Mouse (Mus musculus): ENCODE results near the gene Ankfy1. TPM values are rescaled to one million over a fixed set of nuclear protein-coding genes. Genes with fewer than 3 reads are reported as not detected.
"Not testable (repeated sequence)": the region's sequence is repeated elsewhere in the genome, so short reads cannot be mapped to it uniquely, and the experiment has no call there.

Gene Ankfy1
- polyA plus RNA-seq, 1 experiment from 2014 or later: 28.1 TPM

GRCm38 (mm10) chr11:72760781-72761180 is 71.0 kb downstream of the Ankfy1 start:
- Histone ChIP-seq H3K4me3 (ENCODE audit: low read depth, low read length) (no peak overlapping the region), H3K36me3 (ENCODE audit: control insufficient read depth, insufficient read depth, low read length) (peaks cover 14% of the 10 kb centered on the region), H3K4me2 (replicated peaks; ENCODE audit: low read depth, low read length) (no peak overlapping the region), H3K27ac (ENCODE audit: low read depth, low read length) (no peak overlapping the region), H3K9me3 (ENCODE audit: control insufficient read depth, low read length) (no peaks in the 10 kb centered on the region), H3K27me3 (ENCODE audit: control insufficient read depth, insufficient read depth, low read length) (no peaks in the 10 kb centered on the region), H3K4me1 (replicated peaks; ENCODE audit: control insufficient read depth, insufficient read depth, low read length) (no peaks in the 10 kb centered on the region), H3K9ac (ENCODE audit: low read depth, low read length) (no peak overlapping the region)
- WGBS: 87% methylated on average over 1 of the region's 1 CpGs
- ATAC-seq (ENCODE audit: low FRiP score) (no peak), DNase-seq (ENCODE audit: low spot score) (no peak)

- WGBS: 90% methylated on average over 4 of the region's 4 CpGs
- H3K4me1 ChIP-seq (replicated peaks; ENCODE audit: control insufficient read depth, insufficient read depth, low read length): no peaks in the 10 kb centered on the region
- H3K9ac ChIP-seq (ENCODE audit: low read depth, low read length): no peak overlapping the region
- no peaks in the 10 kb centered on the region for H3K27me3 ChIP-seq (ENCODE audit: control insufficient read depth, insufficient read depth, low read length)
- ATAC-seq (ENCODE audit: low FRiP score) (no peak), DNase-seq (ENCODE audit: low spot score) (no peak)
- H3K36me3 ChIP-seq (ENCODE audit: control insufficient read depth, insufficient read depth, low read length): peaks cover 9% of the 10 kb centered on the region; the same call in 1 of the 2 replicates
- H3K9me3 ChIP-seq (ENCODE audit: control insufficient read depth, low read length): no peaks in the 10 kb centered on the region
- no peak overlapping the region for H3K27ac ChIP-seq (ENCODE audit: low read depth, low read length)
- no peak overlapping the region for H3K4me2 ChIP-seq (replicated peaks; ENCODE audit: low read depth, low read length)
- H3K4me3 ChIP-seq (ENCODE audit: low read depth, low read length): no peak overlapping the region
Measured at GRCm38 (mm10) chr11:72764270-72764669, 74.5 kb downstream of the Ankfy1 start.

- 92% methylated on average over 8 of the region's 8 CpGs for WGBS
- Histone ChIP-seq H3K4me3 (ENCODE audit: low read depth, low read length) (no peak overlapping the region), H3K4me2 (replicated peaks; ENCODE audit: low read depth, low read length) (no peak overlapping the region), H3K4me1 (replicated peaks; ENCODE audit: control insufficient read depth, insufficient read depth, low read length) (no peaks in the 10 kb centered on the region), H3K9ac (ENCODE audit: low read depth, low read length) (no peak overlapping the region), H3K27me3 (ENCODE audit: control insufficient read depth, insufficient read depth, low read length) (no peaks in the 10 kb centered on the region), H3K36me3 (ENCODE audit: control insufficient read depth, insufficient read depth, low read length) (peaks cover 5% of the 10 kb centered on the region; the same call in 1 of the 2 replicates), H3K27ac (ENCODE audit: low read depth, low read length) (no peak overlapping the region), H3K9me3 (ENCODE audit: control insufficient read depth, low read length) (no peaks in the 10 kb centered on the region)
- ATAC-seq (ENCODE audit: low FRiP score) (no peak), DNase-seq (ENCODE audit: low spot score) (no peak)
Measured at GRCm38 (mm10) chr11:72767716-72768115, 77.9 kb downstream of the Ankfy1 start.

GRCm38 (mm10) chr11:72769061-72769460 is 79.3 kb downstream of the Ankfy1 start:
- DNase-seq (ENCODE audit: low spot score) (no peak), ATAC-seq (ENCODE audit: low FRiP score) (no peak)
- Histone ChIP-seq H3K27me3 (ENCODE audit: control insufficient read depth, insufficient read depth, low read length) (no peaks in the 10 kb centered on the region), H3K9me3 (ENCODE audit: control insufficient read depth, low read length) (no peaks in the 10 kb centered on the region), H3K27ac (ENCODE audit: low read depth, low read length) (no peak overlapping the region), H3K4me1 (replicated peaks; ENCODE audit: control insufficient read depth, insufficient read depth, low read length) (no peaks in the 10 kb centered on the region), H3K36me3 (ENCODE audit: control insufficient read depth, insufficient read depth, low read length) (peaks cover 1% of the 10 kb centered on the region; the same call in 1 of the 2 replicates), H3K4me3 (ENCODE audit: low read depth, low read length) (no peak overlapping the region), H3K4me2 (replicated peaks; ENCODE audit: low read depth, low read length) (no peak overlapping the region), H3K9ac (ENCODE audit: low read depth, low read length) (no peak overlapping the region)
- WGBS: 97% methylated on average over 3 of the region's 3 CpGs

GRCm38 (mm10) chr11:72770324-72770723 is 80.5 kb downstream of the Ankfy1 start:
- Histone ChIP-seq H3K4me1 (replicated peaks; ENCODE audit: control insufficient read depth, insufficient read depth, low read length) (no peaks in the 10 kb centered on the region), H3K4me2 (replicated peaks; ENCODE audit: low read depth, low read length) (no peak overlapping the region), H3K4me3 (ENCODE audit: low read depth, low read length) (no peak overlapping the region), H3K27me3 (ENCODE audit: control insufficient read depth, insufficient read depth, low read length) (no peaks in the 10 kb centered on the region), H3K36me3 (ENCODE audit: control insufficient read depth, insufficient read depth, low read length) (no peaks in the 10 kb centered on the region), H3K9me3 (ENCODE audit: control insufficient read depth, low read length) (no peaks in the 10 kb centered on the region), H3K9ac (ENCODE audit: low read depth, low read length) (no peak overlapping the region), H3K27ac (ENCODE audit: low read depth, low read length) (no peak overlapping the region)
- WGBS: 94% methylated on average over 3 of the region's 3 CpGs
- DNase-seq (ENCODE audit: low spot score) (no peak), ATAC-seq (ENCODE audit: low FRiP score) (no peak)

- Histone ChIP-seq H3K4me3 (ENCODE audit: low read depth, low read length) (no peak overlapping the region), H3K4me2 (replicated peaks; ENCODE audit: low read depth, low read length) (no peak overlapping the region), H3K9me3 (ENCODE audit: control insufficient read depth, low read length) (no peaks in the 10 kb centered on the region), H3K36me3 (ENCODE audit: control insufficient read depth, insufficient read depth, low read length) (no peaks in the 10 kb centered on the region), H3K27ac (ENCODE audit: low read depth, low read length) (no peak overlapping the region), H3K4me1 (replicated peaks; ENCODE audit: control insufficient read depth, insufficient read depth, low read length) (no peaks in the 10 kb centered on the region), H3K9ac (ENCODE audit: low read depth, low read length) (no peak overlapping the region), H3K27me3 (ENCODE audit: control insufficient read depth, insufficient read depth, low read length) (no peaks in the 10 kb centered on the region)
- ATAC-seq (ENCODE audit: low FRiP score): no peak
- DNase-seq (ENCODE audit: low spot score): no peak
- 86% methylated on average over 5 of the region's 5 CpGs for WGBS
Measured at GRCm38 (mm10) chr11:72770816-72771215, 81.0 kb downstream of the Ankfy1 start.

GRCm38 (mm10) chr11:72771461-72771860 is 81.7 kb downstream of the Ankfy1 start:
- H3K4me3 ChIP-seq (ENCODE audit: low read depth, low read length): no peak overlapping the region
- H3K27ac ChIP-seq (ENCODE audit: low read depth, low read length): no peak overlapping the region
- H3K9me3 ChIP-seq (ENCODE audit: control insufficient read depth, low read length): no peaks in the 10 kb centered on the region
- no peaks in the 10 kb centered on the region for H3K36me3 ChIP-seq (ENCODE audit: control insufficient read depth, insufficient read depth, low read length)
- 86% methylated on average over 4 of the region's 4 CpGs for WGBS
- DNase-seq (ENCODE audit: low spot score) (no peak), ATAC-seq (ENCODE audit: low FRiP score) (no peak)
- H3K4me2 ChIP-seq (replicated peaks; ENCODE audit: low read depth, low read length): no peak overlapping the region
- H3K4me1 ChIP-seq (replicated peaks; ENCODE audit: control insufficient read depth, insufficient read depth, low read length): no peaks in the 10 kb centered on the region
- no peak overlapping the region for H3K9ac ChIP-seq (ENCODE audit: low read depth, low read length)
- no peaks in the 10 kb centered on the region for H3K27me3 ChIP-seq (ENCODE audit: control insufficient read depth, insufficient read depth, low read length)

- not testable (repeated sequence) for H3K27ac ChIP-seq (ENCODE audit: low read depth, low read length); H3K4me3 ChIP-seq (ENCODE audit: low read depth, low read length); H3K27me3 ChIP-seq (ENCODE audit: control insufficient read depth, insufficient read depth, low read length); H3K9me3 ChIP-seq (ENCODE audit: control insufficient read depth, low read length); H3K4me1 ChIP-seq (replicated peaks; ENCODE audit: control insufficient read depth, insufficient read depth, low read length); H3K9ac ChIP-seq (ENCODE audit: low read depth, low read length); DNase-seq (ENCODE audit: low spot score); H3K36me3 ChIP-seq (ENCODE audit: control insufficient read depth, insufficient read depth, low read length); H3K4me2 ChIP-seq (replicated peaks; ENCODE audit: low read depth, low read length); ATAC-seq (ENCODE audit: low FRiP score)
- 38% methylated on average over 1 of the region's 1 CpGs for WGBS
Measured at GRCm38 (mm10) chr11:72772611-72773010, 82.8 kb downstream of the Ankfy1 start.

GRCm38 (mm10) chr11:72778957-72779356 is 89.2 kb downstream of the Ankfy1 start:
- H3K27me3 ChIP-seq (ENCODE audit: control insufficient read depth, insufficient read depth, low read length): no peaks in the 10 kb centered on the region
- H3K36me3 ChIP-seq (ENCODE audit: control insufficient read depth, insufficient read depth, low read length): no peaks in the 10 kb centered on the region
- no peak for ATAC-seq (ENCODE audit: low FRiP score)
- no peak overlapping the region for H3K9ac ChIP-seq (ENCODE audit: low read depth, low read length)
- no peak for DNase-seq (ENCODE audit: low spot score)
- no peak overlapping the region for H3K27ac ChIP-seq (ENCODE audit: low read depth, low read length)
- H3K4me1 ChIP-seq (replicated peaks; ENCODE audit: control insufficient read depth, insufficient read depth, low read length): no peaks in the 10 kb centered on the region
- no peak overlapping the region for H3K4me2 ChIP-seq (replicated peaks; ENCODE audit: low read depth, low read length)
- H3K9me3 ChIP-seq (ENCODE audit: control insufficient read depth, low read length): no peaks in the 10 kb centered on the region
- no peak overlapping the region for H3K4me3 ChIP-seq (ENCODE audit: low read depth, low read length)
